23 mouse cellular contexts compared by ENCODE assay signal in the genomic region with DNA sequence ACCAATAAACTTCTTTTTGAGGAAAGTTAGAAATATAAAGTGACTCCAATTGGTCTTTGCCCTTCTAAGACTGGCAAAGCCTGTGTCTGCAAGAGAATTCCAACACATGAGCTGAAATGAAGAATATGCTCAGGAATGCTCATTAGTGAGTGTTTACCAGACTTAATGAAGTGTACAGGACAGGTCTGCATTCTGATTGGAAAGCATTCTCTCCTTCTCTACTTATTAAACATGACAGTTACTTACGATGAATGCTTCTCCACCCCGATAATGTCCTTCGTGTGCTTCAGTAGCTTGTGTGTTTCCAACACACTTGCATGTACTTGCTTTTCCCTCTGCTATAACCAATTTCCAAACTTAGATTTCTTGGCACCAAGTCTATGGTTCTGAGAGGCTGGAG.
A peak's percentile ranks its signal among the peaks of the same experiment; 100 is the strongest.
DNase-seq lines count a peak whose midpoint lies in the region; ATAC-seq lines count a peak whose summit lies in the region.
"Had no signal": no experiment of that assay in that cellular context is flagged by ENCODE, and none has a peak within 500 bp of the region (broad histone marks: within the 10 kb centered on the region; RNA-seq: fewer than 3 reads in every experiment).

No protein-coding gene starts in this region.

- no peak overlapping the region for H3K4me3 ChIP-seq in forebrain, embryonic 13.5 days
- H3K4me3 ChIP-seq: embryonic facial prominence, embryonic 13.5 days; embryonic facial prominence, embryonic 15.5 days; erythroblast, embryonic 14.5 days; forebrain, embryonic 10.5 days; forebrain, embryonic 12.5 days; forebrain, embryonic 15.5 days had no signal

- H3K9me3 ChIP-seq in forebrain, embryonic 13.5 days (replicated peaks): no peaks in the 10 kb centered on the region
- H3K9me3 ChIP-seq: embryonic facial prominence, embryonic 13.5 days; embryonic facial prominence, embryonic 15.5 days; forebrain, embryonic 10.5 days; forebrain, embryonic 12.5 days; forebrain, embryonic 15.5 days had no signal

- WGBS in forebrain, embryonic 13.5 days: 79% methylated on average over 3 of the region's 3 CpGs

- no peaks in the 10 kb centered on the region for H3K4me1 ChIP-seq in forebrain, embryonic 13.5 days
- H3K4me1 ChIP-seq: embryonic facial prominence, embryonic 13.5 days; embryonic facial prominence, embryonic 15.5 days; forebrain, embryonic 12.5 days had no signal

- no peak overlapping the region for H3K4me2 ChIP-seq in forebrain, embryonic 13.5 days
- H3K4me2 ChIP-seq: embryonic facial prominence, embryonic 13.5 days; embryonic facial prominence, embryonic 15.5 days; forebrain, embryonic 12.5 days; forebrain, embryonic 15.5 days had no signal

- no peak overlapping the region for H3K27ac ChIP-seq in forebrain, embryonic 13.5 days
- H3K27ac ChIP-seq: embryonic facial prominence, embryonic 13.5 days; embryonic facial prominence, embryonic 15.5 days; forebrain, embryonic 10.5 days; forebrain, embryonic 12.5 days; forebrain, embryonic 15.5 days had no signal

- H3K36me3 ChIP-seq in forebrain, embryonic 13.5 days (ENCODE audit: poor library complexity, severe bottlenecking): no peaks in the 10 kb centered on the region
- H3K36me3 ChIP-seq: embryonic facial prominence, embryonic 13.5 days; embryonic facial prominence, embryonic 15.5 days; forebrain, embryonic 10.5 days; forebrain, embryonic 12.5 days; forebrain, embryonic 15.5 days had no signal

- no peak for ATAC-seq in monocyte, adult 5-6 weeks (replicated peaks; ENCODE audit: insufficient number of reproducible peaks, low FRiP score, low TSS enrichment, poor library complexity, severe bottlenecking)
- ATAC-seq in forebrain, embryonic 13.5 days: no peak
- ATAC-seq: activated CD4-positive, CD25-positive, alpha-beta regulatory T cell, adult 4 months; forebrain, postnatal 0 days; Patski had no signal

- no peaks in the 10 kb centered on the region for H3K27me3 ChIP-seq in forebrain, embryonic 13.5 days
- H3K27me3 ChIP-seq: embryonic facial prominence, embryonic 13.5 days; embryonic facial prominence, embryonic 15.5 days; forebrain, embryonic 12.5 days; forebrain, embryonic 15.5 days; Patski had no signal

- DNase-seq in kidney, adult 9 months: peak; percentile 7
- DNase-seq in kidney, postnatal 4 days: no peak
- DNase-seq in retina, embryonic 14.5 days (ENCODE audit: low spot score): peak; percentile 59
- DNase-seq: adrenal gland, adult 8-10 months; adrenal gland, postnatal 14 days; adrenal gland, postnatal 36 days; cerebellum, adult 11-12 months; cerebellum, adult 8-10 months; cerebellum, adult 9-11 months; cerebellum, postnatal 14 days; cerebellum, postnatal 36 days; embryo, embryonic 11 days; forebrain, postnatal 0 days had no signal

- no peak overlapping the region for H3K9ac ChIP-seq in forebrain, embryonic 13.5 days
- H3K9ac ChIP-seq: embryonic facial prominence, embryonic 13.5 days; embryonic facial prominence, embryonic 15.5 days; forebrain, embryonic 12.5 days; forebrain, embryonic 15.5 days; forebrain, postnatal 0 days had no signal

Comparison
In these comparisons a context has a peak if more than half of its experiments do, and no peak if none do; other contexts are left out.
1. DNase-seq: peak in kidney, adult 9 months (single experiment) and retina, embryonic 14.5 days (single experiment); none in kidney, postnatal 4 days (0 of 2).